Mouse (Mus musculus) cerebellum, adult 2 months (tissue): ENCODE results near the gene Adat1.
A peak's percentile ranks its signal among the peaks of the same experiment; 100 is the strongest.

ENCODE experiments used
- CTCF ChIP-seq: fragments of 200-500 bp; IDR thresholded peaks from 2 replicates; pipeline ENCODE4 v1.5.1; 2011; ENCODE audit warnings: low read depth, mild to moderate bottlenecking, control low read depth, low read length, moderate library complexity, borderline replicate concordance; ENCODE audit not compliant: insufficient read depth
- POLR2A ChIP-seq: fragments of 200-500 bp; IDR thresholded peaks from 2 replicates; pipeline ENCODE4 v1.6.1; 2011; ENCODE audit warnings: low read length, control low read depth, borderline replicate concordance; ENCODE audit not compliant: insufficient read depth

DNA sequence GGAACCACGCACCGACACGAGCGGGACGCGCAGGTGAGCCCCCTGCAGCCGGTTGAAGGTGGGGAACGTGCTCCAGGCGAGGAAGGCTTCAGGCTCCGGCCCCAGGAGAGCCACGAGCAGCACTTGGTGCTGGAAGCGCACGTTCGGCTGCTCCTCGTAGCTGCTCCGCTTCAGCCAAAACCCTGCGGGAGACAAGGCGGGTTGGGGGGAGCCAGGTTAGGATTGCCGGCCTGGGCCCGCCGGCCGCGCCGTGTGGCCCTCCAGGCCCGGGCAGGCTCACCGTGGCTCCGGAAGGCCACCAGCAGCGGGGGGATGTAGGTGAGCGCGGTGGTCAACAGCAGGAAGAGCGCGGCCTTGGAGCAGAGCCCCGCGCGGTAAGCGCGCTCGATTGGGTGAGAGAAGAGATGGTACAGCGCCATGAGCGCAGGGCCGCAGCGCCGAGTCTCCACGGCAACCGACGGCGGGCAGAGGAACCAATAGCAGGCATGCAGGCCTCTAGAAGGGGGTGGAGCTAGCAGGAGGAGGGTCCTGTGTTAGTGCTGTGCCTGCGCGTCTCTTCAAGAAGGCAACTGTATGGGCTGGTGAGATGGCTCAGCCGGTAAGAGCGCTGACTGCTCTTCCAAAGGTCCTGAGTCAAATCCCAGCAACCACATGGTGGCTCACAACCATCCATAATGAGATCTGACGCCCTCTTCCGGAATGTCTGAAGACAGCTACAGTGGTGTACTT lies 58.6 kb downstream of the Adat1 start, which contains the start of gene Tmem231:
- TF ChIP-seq POLR2A (peak; percentile 56; the same call in 1 of the 2 replicates), CTCF (peak; percentile 35; the same call in 1 of the 2 replicates)
